13 mouse cellular contexts compared by ENCODE assay signal in genomic region chr14:118725467-118725866, GRCm38 (mm10).
"Had no signal": no experiment of that assay in that cellular context is flagged by ENCODE, and none has a peak within 500 bp of the region (broad histone marks: within the 10 kb centered on the region; RNA-seq: fewer than 3 reads in every experiment).

No protein-coding gene starts in this region.

- ATAC-seq: hindbrain, postnatal 0 days had no signal

- H3K4me1 ChIP-seq: heart, embryonic 13.5 days; heart, embryonic 15.5 days; hindbrain, embryonic 13.5 days; hindbrain, embryonic 15.5 days; kidney, embryonic 15.5 days; limb, embryonic 10.5 days; limb, embryonic 12.5 days; liver, embryonic 13.5 days had no signal

- H3K4me3 ChIP-seq: heart, adult 2 months; heart, embryonic 13.5 days; heart, embryonic 15.5 days; hindbrain, embryonic 13.5 days; hindbrain, embryonic 15.5 days; kidney, embryonic 15.5 days; layer of hippocampus, adult 2 months; left cerebral cortex, adult 2 months; limb, embryonic 10.5 days; limb, embryonic 12.5 days; liver, embryonic 13.5 days had no signal

- H3K4me2 ChIP-seq: heart, embryonic 11.5 days; heart, embryonic 13.5 days; heart, embryonic 15.5 days; hindbrain, embryonic 13.5 days; hindbrain, embryonic 15.5 days; kidney, embryonic 15.5 days; limb, embryonic 12.5 days; liver, embryonic 13.5 days had no signal

- H3K9ac ChIP-seq: heart, embryonic 13.5 days; heart, embryonic 15.5 days; hindbrain, embryonic 13.5 days; hindbrain, embryonic 15.5 days; kidney, embryonic 15.5 days; limb, embryonic 12.5 days; liver, embryonic 13.5 days had no signal

- H3K36me3 ChIP-seq: heart, embryonic 13.5 days; heart, embryonic 15.5 days; hindbrain, embryonic 13.5 days; hindbrain, embryonic 15.5 days; kidney, embryonic 15.5 days; limb, embryonic 10.5 days; limb, embryonic 12.5 days; liver, embryonic 13.5 days had no signal

- H3K9me3 ChIP-seq: heart, embryonic 13.5 days; heart, embryonic 15.5 days; hindbrain, embryonic 13.5 days; hindbrain, embryonic 15.5 days; kidney, embryonic 15.5 days; limb, embryonic 10.5 days; limb, embryonic 12.5 days; liver, embryonic 13.5 days had no signal

- H3K27me3 ChIP-seq: heart, embryonic 13.5 days; heart, embryonic 15.5 days; hindbrain, embryonic 15.5 days; kidney, embryonic 15.5 days; liver, embryonic 13.5 days had no signal

- H3K27ac ChIP-seq: heart, adult 2 months; heart, embryonic 13.5 days; heart, embryonic 15.5 days; hindbrain, embryonic 13.5 days; hindbrain, embryonic 15.5 days; hindbrain, postnatal 0 days; kidney, embryonic 15.5 days; layer of hippocampus, adult 2 months; left cerebral cortex, adult 2 months; limb, embryonic 10.5 days; limb, embryonic 12.5 days; liver, embryonic 13.5 days had no signal
